Mouse (Mus musculus) limb, embryonic 14.5 days (tissue): ENCODE data around the gene Prpsap1. TPM values are rescaled to one million over a fixed set of nuclear protein-coding genes. Genes with fewer than 3 reads are reported as not detected.
"Not testable (repeated sequence)": the region's sequence is repeated elsewhere in the genome, so short reads cannot be mapped to it uniquely, and the experiment has no call there.

Experiments
- ATAC-seq: fragments of 200-750 bp; cut with Nextera tagmentation; 2 replicates; pipeline ENCODE4 v1.8.0; 2017; ENCODE audit warnings: low read depth, moderate number of reproducible peaks, moderate TSS enrichment; ENCODE audit not compliant: low FRiP score
- DNase-seq: peaks from one replicate; pipeline ENCODE4 v3.0.0-alpha.2; 2015; ENCODE audit warnings: low spot score
- H3K27ac ChIP-seq: fragments of 300-500 bp; sonication (generic); replicated peaks from 2 replicates; pipeline ENCODE4 v1.5.1; 2014; ENCODE audit warnings: low read depth, mild to moderate bottlenecking, low read length, moderate library complexity, mixed read lengths
- H3K27me3 ChIP-seq: fragments of 300-500 bp; sonication (generic); 2 replicates; pipeline ENCODE4 v1.6.1; 2014; ENCODE audit warnings: low read length, mixed read lengths; ENCODE audit not compliant: control insufficient read depth, insufficient read depth
- H3K36me3 ChIP-seq: fragments of 300-500 bp; sonication (generic); 2 replicates; pipeline ENCODE4 v1.6.1; 2014; ENCODE audit warnings: mild to moderate bottlenecking, low read length, moderate library complexity, mixed read lengths; ENCODE audit not compliant: control insufficient read depth, insufficient read depth
- H3K4me1 ChIP-seq: fragments of 300-500 bp; sonication (generic); 2 replicates; pipeline ENCODE4 v1.6.1; 2014; ENCODE audit warnings: antibody characterized with exemption, low read length, mixed read lengths; ENCODE audit not compliant: control insufficient read depth, insufficient read depth
- H3K4me2 ChIP-seq: fragments of 300-500 bp; sonication (generic); replicated peaks from 2 replicates; pipeline ENCODE4 v1.6.1; 2014; ENCODE audit warnings: low read depth, mild to moderate bottlenecking, low read length, moderate library complexity; ENCODE audit not compliant: severe bottlenecking
- H3K4me3 ChIP-seq: fragments of 300-500 bp; sonication (generic); replicated peaks from 2 replicates; pipeline ENCODE4 v1.5.1; 2014; ENCODE audit warnings: low read length
- H3K9ac ChIP-seq: fragments of 300-500 bp; sonication (generic); 2 replicates; pipeline ENCODE4 v1.6.1; 2014; ENCODE audit warnings: mild to moderate bottlenecking, low read depth, low read length, moderate library complexity; ENCODE audit not compliant: severe bottlenecking
- H3K9me3 ChIP-seq: fragments of 300-500 bp; sonication (generic); 2 replicates; pipeline ENCODE4 v1.6.1; 2016; ENCODE audit warnings: low read length; ENCODE audit not compliant: control insufficient read depth
- POLR2A ChIP-seq: fragments of 200-500 bp; IDR thresholded peaks from 2 replicates; pipeline ENCODE4 v1.8.0; 2012; ENCODE audit warnings: inconsistent platforms, mild to moderate bottlenecking, moderate library complexity, borderline replicate concordance; ENCODE audit not compliant: insufficient read depth, insufficient read length; ENCODE audit errors: extremely low read depth
- WGBS: fragments of 180-500 bp; shearing (Covaris S2); extraction: QIAGEN DNeasy Blood & Tissue Kit; methylation state at CpG from one replicate; pipeline ENCODE4 v1.1.7; 2014; 5-methylcytosine and 5-hydroxymethylcytosine counted together
- polyA plus RNA-seq, 2 experiments: library from polyadenylated mRNA; depleted of rRNA in 1 of 2; stranded (reverse) in 1 of 2; unstranded in 1 of 2; fragments of >200 nt; fragmentation: Nextera tagmentation in 1 of 2; extraction: Ambion mirVana in 1 of 2; gene quantifications; 2 replicates each; pipeline versions ENCODE4 v1.2.1 to v1.2.3; 2012 to 2014

The Prpsap1 gene
- polyA plus RNA-seq, 2 experiments: 134 to 148 TPM

DNA sequence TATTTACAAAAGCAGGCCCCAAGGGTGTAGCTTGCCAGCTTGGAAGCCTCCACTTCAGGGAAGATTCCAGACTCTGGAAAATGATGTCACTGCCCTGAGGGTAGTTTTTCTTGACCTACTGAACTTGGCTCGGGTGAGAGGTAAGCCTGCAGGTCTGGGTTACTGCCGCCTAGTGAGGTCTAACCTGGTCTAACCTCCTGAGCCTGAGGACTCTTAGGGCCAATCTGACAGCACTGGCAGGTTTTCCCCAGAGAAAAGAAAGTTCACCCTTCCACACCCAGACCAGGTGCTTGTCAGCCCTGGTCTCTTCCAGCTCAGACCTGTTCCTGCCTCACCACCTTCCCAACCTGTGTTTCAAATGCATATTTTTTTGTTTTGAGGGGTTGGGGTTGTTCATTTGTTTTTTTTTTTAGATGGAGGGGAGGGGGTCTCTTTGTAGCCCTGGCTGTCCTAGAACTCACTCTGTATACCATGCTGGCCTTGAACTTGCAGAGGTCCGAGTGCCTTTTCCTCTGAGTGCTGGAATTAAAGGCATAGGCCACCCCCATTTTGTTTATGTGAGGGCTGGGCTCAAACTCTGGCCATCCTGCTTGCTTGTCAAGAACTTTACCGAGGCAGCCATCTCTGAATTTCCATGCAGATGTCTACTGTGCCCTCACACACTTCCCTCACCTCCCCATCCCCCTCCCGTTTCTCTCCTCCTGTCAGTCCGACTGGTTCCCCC is 67.0 kb downstream of the Prpsap1 start:
- Histone ChIP-seq H3K9ac (no peak overlapping the region), H3K36me3 (no peaks in the 10 kb centered on the region), H3K4me3 (no peak overlapping the region), H3K4me2 (no peak overlapping the region), H3K27ac (no peak overlapping the region), H3K9me3 (no peaks in the 10 kb centered on the region), H3K4me1 (no peaks in the 10 kb centered on the region), H3K27me3 (no peaks in the 10 kb centered on the region)
- WGBS: 68% methylated on average over 6 of the region's 6 CpGs
- no peak for TF ChIP-seq POLR2A
- no peak for ATAC-seq
- DNase-seq: no peak

DNA sequence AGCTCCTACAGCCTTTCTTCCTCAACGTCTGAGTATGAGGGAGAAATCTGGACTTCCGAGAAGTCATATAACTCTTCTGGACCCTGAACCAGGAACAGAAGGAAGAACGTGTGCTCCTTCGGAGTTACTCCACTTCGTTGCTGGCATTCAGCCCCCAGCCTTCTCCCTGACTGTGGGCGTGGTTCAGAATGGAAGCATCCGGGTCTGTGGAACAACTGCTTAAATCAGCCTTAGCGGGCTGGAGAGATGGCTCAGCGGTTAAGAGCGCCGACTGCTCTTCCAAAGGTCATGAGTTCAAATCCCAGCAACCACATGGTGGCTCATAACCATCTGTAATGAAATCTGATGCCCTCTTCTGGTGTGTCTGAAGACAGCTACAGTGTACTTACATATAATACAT is 67.7 kb downstream of the Prpsap1 start:
- H3K4me3 ChIP-seq, DNase-seq, H3K36me3 ChIP-seq, H3K27me3 ChIP-seq, H3K4me2 ChIP-seq, H3K9ac ChIP-seq, ATAC-seq, H3K27ac ChIP-seq, H3K4me1 ChIP-seq, H3K9me3 ChIP-seq: not testable (repeated sequence)
- WGBS: 80% methylated on average over 11 of the region's 11 CpGs

DNA sequence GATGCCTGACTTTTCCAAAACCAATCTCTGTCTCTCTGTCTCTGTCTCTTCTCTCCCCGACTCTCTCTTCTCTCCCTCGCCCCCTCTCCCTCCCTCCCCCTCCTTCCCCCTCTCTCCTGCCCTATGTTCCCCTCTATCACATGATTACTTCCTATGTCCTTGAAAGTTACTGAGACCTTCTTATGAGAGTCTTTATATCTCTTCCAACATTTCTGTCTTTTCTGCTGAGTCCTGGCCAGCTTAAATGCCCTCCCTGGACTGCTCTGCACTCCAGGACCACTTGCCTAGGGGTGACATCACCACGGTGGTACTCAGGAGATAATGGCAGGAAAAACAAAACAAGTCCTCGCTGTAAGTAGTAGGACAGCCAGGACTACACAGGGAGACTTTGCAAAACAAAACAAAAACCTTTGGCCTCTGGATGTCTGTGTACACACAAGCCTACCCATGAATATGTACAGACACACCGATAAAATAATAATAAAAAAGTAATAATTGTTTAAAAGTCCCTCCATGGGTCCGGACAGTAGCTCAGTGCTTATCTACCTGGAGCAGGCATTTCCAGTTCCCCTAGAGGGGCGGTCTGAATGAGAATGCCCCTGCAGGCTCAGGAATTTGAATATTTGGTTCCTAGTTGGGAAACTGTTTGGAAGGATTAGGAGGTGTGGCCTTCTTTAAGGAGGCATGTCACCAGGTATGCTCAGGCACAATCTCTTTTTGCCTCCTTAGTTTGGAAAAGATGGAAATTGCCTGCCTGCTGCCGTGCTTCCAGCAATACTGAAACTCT is 69.2 kb downstream of the Prpsap1 start:
- WGBS: 55% methylated on average over 8 of the region's 8 CpGs

DNA sequence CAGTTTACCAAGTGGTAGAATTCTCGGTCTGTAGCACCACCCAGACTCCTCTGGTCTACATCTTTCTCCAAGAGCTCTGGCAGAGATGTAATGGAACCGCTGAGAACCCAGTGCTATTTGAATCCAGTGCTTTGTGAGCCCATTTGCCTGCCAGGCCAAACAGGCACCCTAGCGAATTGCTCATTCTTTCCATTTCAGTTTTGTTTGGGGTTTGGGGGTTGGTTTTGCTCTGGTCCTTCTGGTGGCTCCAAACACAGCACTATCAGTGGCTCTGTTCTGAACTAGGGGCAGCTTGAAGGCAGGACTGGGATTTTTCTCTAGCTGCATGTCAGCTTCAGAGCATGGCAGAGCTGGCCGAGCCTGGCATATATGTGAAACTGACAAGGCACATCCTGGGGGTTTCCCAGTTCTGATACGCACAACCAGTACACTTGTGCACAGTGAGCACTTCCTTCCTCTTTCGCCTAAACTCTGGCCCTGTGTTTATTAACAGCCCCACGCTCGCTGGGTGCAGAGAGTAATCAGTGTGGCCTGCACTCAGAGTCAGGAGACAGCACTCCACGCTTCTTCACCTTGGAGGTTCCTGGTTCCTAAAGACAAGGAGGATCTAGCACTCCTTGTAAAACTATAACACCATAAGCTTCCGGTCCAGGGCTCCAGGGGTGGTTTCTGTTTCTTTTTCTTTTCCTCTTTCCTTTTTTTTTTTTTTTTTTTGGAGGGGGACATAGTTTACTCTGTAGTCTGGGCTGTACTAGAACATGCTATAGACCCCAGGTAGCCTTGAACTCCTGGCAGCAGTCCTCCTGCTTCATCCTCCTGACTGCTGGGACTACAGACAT is 70.0 kb downstream of the Prpsap1 start:
- ATAC-seq: no peak

More for the DNA sequence above, 69.2 kb downstream of the Prpsap1 start:
- no peak for DNase-seq
- H3K27me3 ChIP-seq: no peaks in the 10 kb centered on the region
- no peaks in the 10 kb centered on the region for H3K36me3 ChIP-seq
- H3K9ac ChIP-seq: no peak overlapping the region
- no peak for ATAC-seq
- H3K27ac ChIP-seq: no peak overlapping the region
- no peak for TF ChIP-seq POLR2A
- H3K9me3 ChIP-seq: no peaks in the 10 kb centered on the region
- no peak overlapping the region for H3K4me3 ChIP-seq
- H3K4me2 ChIP-seq: no peak overlapping the region
- H3K4me1 ChIP-seq: no peaks in the 10 kb centered on the region

DNA sequence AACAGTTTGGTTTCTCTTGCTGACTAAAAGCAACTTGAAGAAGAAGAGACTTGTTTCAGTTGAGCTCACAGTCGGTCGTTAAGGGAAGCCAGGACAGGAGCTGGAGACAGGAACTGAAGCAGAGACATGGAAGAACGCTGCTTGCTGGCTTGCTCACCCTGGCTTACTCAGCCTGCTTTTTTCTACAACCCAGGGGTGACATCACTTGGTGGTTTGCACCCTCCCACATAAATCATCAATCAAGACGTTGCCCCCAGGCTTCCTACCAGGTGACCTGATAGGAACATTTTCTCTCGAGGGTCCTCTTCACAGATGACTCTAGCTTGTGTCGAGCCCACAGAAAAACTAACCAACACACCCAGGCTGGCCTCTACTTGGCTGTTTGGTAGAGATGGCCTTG is 70.8 kb downstream of the Prpsap1 start:
- Histone ChIP-seq H3K4me3 (no peak overlapping the region), H3K27me3 (no peaks in the 10 kb centered on the region), H3K36me3 (no peaks in the 10 kb centered on the region), H3K4me1 (peaks cover 7% of the 10 kb centered on the region), H3K4me2 (no peak overlapping the region), H3K9ac (no peak overlapping the region), H3K9me3 (no peaks in the 10 kb centered on the region), H3K27ac (no peak overlapping the region)
- DNase-seq (no peak), ATAC-seq (no peak)
- WGBS: 72% methylated on average over 6 of the region's 6 CpGs
- TF ChIP-seq POLR2A: no peak

More for the DNA sequence above, 70.0 kb downstream of the Prpsap1 start:
- H3K27me3 ChIP-seq: no peaks in the 10 kb centered on the region
- no peaks in the 10 kb centered on the region for H3K9me3 ChIP-seq
- DNase-seq: no peak
- H3K36me3 ChIP-seq: no peaks in the 10 kb centered on the region
- H3K9ac ChIP-seq: no peak overlapping the region
- H3K27ac ChIP-seq: no peak overlapping the region
- no peak overlapping the region for H3K4me3 ChIP-seq
- no peak overlapping the region for H3K4me2 ChIP-seq
- TF ChIP-seq POLR2A: no peak
- peaks cover under 1% of the 10 kb centered on the region; the same call in 1 of the 2 replicates for H3K4me1 ChIP-seq
- 78% methylated on average over 10 of the region's 10 CpGs for WGBS
